Mouse (Mus musculus): ENCODE results near the gene Fap.

DNA sequence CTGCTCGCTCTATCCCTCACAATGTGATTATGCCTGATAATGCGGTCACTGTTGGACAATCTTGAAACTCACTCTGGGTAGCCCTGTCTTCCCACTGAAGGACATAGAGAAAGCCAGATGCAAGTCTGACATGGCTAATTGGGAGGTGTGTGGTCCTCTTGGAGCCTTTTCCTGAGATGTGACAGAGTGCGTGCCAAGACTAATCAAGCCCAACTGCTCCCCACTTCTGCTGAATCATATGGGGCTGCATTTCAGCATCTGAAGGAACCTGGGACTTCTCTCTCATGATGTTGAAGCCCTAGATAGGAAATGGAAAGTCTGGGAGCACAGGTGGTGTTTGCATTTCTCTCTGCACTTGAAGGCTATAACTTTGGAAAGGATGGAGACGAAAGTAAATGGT is 39.3 kb upstream of the Fap start:
- TF ChIP-seq MAFK (IDR thresholded peaks at IDR 0.05; ENCODE audit: insufficient read depth, low read depth, low read length) (no peak), CHD2 (IDR thresholded peaks at IDR 0.05; ENCODE audit: low read depth, low read length) (no peak), ZNF384 (IDR thresholded peaks at IDR 0.05; ENCODE audit: low read depth, low read length) (no peak), HCFC1 (IDR thresholded peaks at IDR 0.05; ENCODE audit: borderline replicate concordance, insufficient read depth, low read length) (no peak), ZC3H11A (IDR thresholded peaks at IDR 0.05; ENCODE audit: borderline replicate concordance, low read depth, low read length) (no peak)
